Mouse (Mus musculus): ENCODE results near the gene Gm17545. TPM values are rescaled to one million over a fixed set of nuclear protein-coding genes. Genes with fewer than 3 reads are reported as not detected.

Gm17545 gene
- polyA plus RNA-seq, 1 experiment = not detected

GRCm38 (mm10) chr9:22428028-22428665 lies 25.9 kb upstream of the Gm17545 start:
- Histone ChIP-seq H3K4me3 (ENCODE audit: low read depth, low read length) (no peak overlapping the region), H3K27me3 (ENCODE audit: control insufficient read depth, insufficient read depth, low read length) (no peaks in the 10 kb centered on the region), H3K36me3 (ENCODE audit: control insufficient read depth, insufficient read depth, low read length) (no peaks in the 10 kb centered on the region), H3K27ac (ENCODE audit: insufficient read depth, low read depth, low read length) (no peak overlapping the region), H3K4me1 (ENCODE audit: control insufficient read depth, insufficient read depth, insufficient read length, low read length) (no peaks in the 10 kb centered on the region)
- TF ChIP-seq CTCF (IDR thresholded peaks at IDR 0.05; ENCODE audit: extremely low read depth, insufficient read length, insufficient replicate concordance, low read depth, low read length) (no peak), POLR2A (IDR thresholded peaks at IDR 0.05; ENCODE audit: low read depth, low read length) (no peak)
- 51% methylated on average over 4 of the region's 4 CpGs for WGBS

- Histone ChIP-seq H3K4me3 (ENCODE audit: low read depth, low read length) (no peak overlapping the region), H3K36me3 (ENCODE audit: control insufficient read depth, insufficient read depth, low read length) (no peaks in the 10 kb centered on the region), H3K27ac (ENCODE audit: insufficient read depth, low read depth, low read length) (no peak overlapping the region), H3K4me1 (ENCODE audit: control insufficient read depth, insufficient read depth, insufficient read length, low read length) (no peaks in the 10 kb centered on the region), H3K27me3 (ENCODE audit: control insufficient read depth, insufficient read depth, low read length) (no peaks in the 10 kb centered on the region)
- WGBS = 87% methylated on average over 14 of the region's 14 CpGs
- no peak for TF ChIP-seq CTCF (IDR thresholded peaks at IDR 0.05; ENCODE audit: extremely low read depth, insufficient read length, insufficient replicate concordance, low read depth, low read length)
- TF ChIP-seq POLR2A (IDR thresholded peaks at IDR 0.05; ENCODE audit: low read depth, low read length) = no peak
Measured at GRCm38 (mm10) chr9:22428666-22429410, 25.3 kb upstream of the Gm17545 start.

GRCm38 (mm10) chr9:22429533-22430241 lies 24.4 kb upstream of the Gm17545 start:
- Histone ChIP-seq H3K27ac (ENCODE audit: insufficient read depth, low read depth, low read length) (no peak overlapping the region), H3K27me3 (ENCODE audit: control insufficient read depth, insufficient read depth, low read length) (no peaks in the 10 kb centered on the region), H3K4me3 (ENCODE audit: low read depth, low read length) (no peak overlapping the region), H3K36me3 (ENCODE audit: control insufficient read depth, insufficient read depth, low read length) (no peaks in the 10 kb centered on the region), H3K4me1 (ENCODE audit: control insufficient read depth, insufficient read depth, insufficient read length, low read length) (no peaks in the 10 kb centered on the region)
- TF ChIP-seq POLR2A (IDR thresholded peaks at IDR 0.05; ENCODE audit: low read depth, low read length) (no peak), CTCF (IDR thresholded peaks at IDR 0.05; ENCODE audit: extremely low read depth, insufficient read length, insufficient replicate concordance, low read depth, low read length) (no peak)
- WGBS = 28% methylated on average over 15 of the region's 15 CpGs

- Histone ChIP-seq H3K27ac (ENCODE audit: insufficient read depth, low read depth, low read length) (no peak overlapping the region), H3K27me3 (ENCODE audit: control insufficient read depth, insufficient read depth, low read length) (no peaks in the 10 kb centered on the region), H3K4me1 (ENCODE audit: control insufficient read depth, insufficient read depth, insufficient read length, low read length) (no peaks in the 10 kb centered on the region), H3K36me3 (ENCODE audit: control insufficient read depth, insufficient read depth, low read length) (no peaks in the 10 kb centered on the region), H3K4me3 (ENCODE audit: low read depth, low read length) (no peak overlapping the region)
- TF ChIP-seq POLR2A (IDR thresholded peaks at IDR 0.05; ENCODE audit: low read depth, low read length) (no peak), CTCF (IDR thresholded peaks at IDR 0.05; ENCODE audit: extremely low read depth, insufficient read length, insufficient replicate concordance, low read depth, low read length) (no peak)
- WGBS = 17% methylated on average over 5 of the region's 5 CpGs
Measured at GRCm38 (mm10) chr9:22430315-22430840, 23.7 kb upstream of the Gm17545 start.

GRCm38 (mm10) chr9:22433221-22433620 lies 20.9 kb upstream of the Gm17545 start:
- TF ChIP-seq CTCF (IDR thresholded peaks at IDR 0.05; ENCODE audit: extremely low read depth, insufficient read length, insufficient replicate concordance, low read depth, low read length) (no peak), POLR2A (IDR thresholded peaks at IDR 0.05; ENCODE audit: low read depth, low read length) (no peak)

GRCm38 (mm10) chr9:22434101-22434500 lies 20.0 kb upstream of the Gm17545 start:
- TF ChIP-seq POLR2A (IDR thresholded peaks at IDR 0.05; ENCODE audit: low read depth, low read length) = no peak
- no peak for TF ChIP-seq CTCF (IDR thresholded peaks at IDR 0.05; ENCODE audit: extremely low read depth, insufficient read length, insufficient replicate concordance, low read depth, low read length)
- H3K4me3 ChIP-seq (ENCODE audit: low read depth, low read length) = no peak overlapping the region
- no peak overlapping the region for H3K27ac ChIP-seq (ENCODE audit: insufficient read depth, low read depth, low read length)
- no peaks in the 10 kb centered on the region for H3K36me3 ChIP-seq (ENCODE audit: control insufficient read depth, insufficient read depth, low read length)
- 89% methylated on average over 2 of the region's 2 CpGs for WGBS
- H3K27me3 ChIP-seq (ENCODE audit: control insufficient read depth, insufficient read depth, low read length) = no peaks in the 10 kb centered on the region
- no peaks in the 10 kb centered on the region for H3K4me1 ChIP-seq (ENCODE audit: control insufficient read depth, insufficient read depth, insufficient read length, low read length)

More at GRCm38 (mm10) chr9:22433221-22433620, 20.9 kb upstream of the Gm17545 start:
- H3K27me3 ChIP-seq (ENCODE audit: control insufficient read depth, insufficient read depth, low read length) = no peaks in the 10 kb centered on the region
- H3K4me3 ChIP-seq (ENCODE audit: low read depth, low read length) = no peak overlapping the region
- H3K36me3 ChIP-seq (ENCODE audit: control insufficient read depth, insufficient read depth, low read length) = no peaks in the 10 kb centered on the region
- H3K27ac ChIP-seq (ENCODE audit: insufficient read depth, low read depth, low read length) = no peak overlapping the region
- H3K4me1 ChIP-seq (ENCODE audit: control insufficient read depth, insufficient read depth, insufficient read length, low read length) = no peaks in the 10 kb centered on the region
- 53% methylated on average over 2 of the region's 2 CpGs for WGBS

All from small intestine, adult 2 months (tissue).